ENCODE assay signal across 8 mouse cellular contexts in the genomic region with DNA sequence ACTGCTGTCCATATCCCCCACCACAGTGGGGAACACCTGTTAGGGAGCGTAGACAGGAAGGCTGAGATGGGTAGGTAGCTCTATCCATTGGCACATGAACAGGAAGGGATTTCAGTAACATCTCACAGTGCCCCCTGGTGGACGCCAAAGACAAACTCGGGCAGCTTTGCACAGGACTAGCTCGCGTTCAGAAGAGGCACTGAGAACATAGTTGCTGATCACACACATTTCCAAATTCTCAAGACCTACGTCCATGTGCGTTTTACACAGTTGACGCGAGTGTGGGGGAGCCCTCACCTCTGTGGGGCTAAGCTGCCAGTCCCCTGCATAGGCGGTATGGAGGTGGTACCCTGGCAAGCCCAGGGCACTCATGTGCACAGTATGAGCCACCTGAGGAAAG. TPM values are rescaled to one million over a fixed set of nuclear protein-coding genes. Genes with fewer than 3 reads are reported as not detected.
A peak's percentile ranks its signal among the peaks of the same experiment; 100 is the strongest.
DNase-seq lines count a peak whose midpoint lies in the region; ATAC-seq and TF ChIP-seq lines count a peak whose summit lies in the region.

No protein-coding gene starts in this region.

- H3K4me3 ChIP-seq in bone marrow, adult 2 months (replicated peaks; ENCODE audit: control insufficient read depth, low read depth, low read length), result no peak overlapping the region
- peak overlapping the region; percentile 52; the same call in 1 of the 2 replicates for H3K4me3 ChIP-seq in embryonic facial prominence, embryonic 14.5 days (ENCODE audit: low read depth, low read length)
- H3K4me3 ChIP-seq in kidney, embryonic 14.5 days (ENCODE audit: low read length), result peak overlapping the region; percentile 3; the same call in 1 of the 2 replicates
- 0 out of 2 replicates have a peak overlapping the region, but pooled peaks have one; percentile 57 for H3K4me3 ChIP-seq in limb, embryonic 14.5 days (replicated peaks; ENCODE audit: low read length)
- H3K4me3 ChIP-seq in midbrain, embryonic 16.5 days (ENCODE audit: low read depth, low read length), result peak overlapping the region; percentile 60

- DNase-seq in A20 (ENCODE audit: low read depth, low spot score), result peak; percentile 87
- peak; percentile 88 for DNase-seq in embryonic facial prominence, embryonic 14.5 days (ENCODE audit: low spot score)
- DNase-seq in heart, adult 8-10 months (ENCODE audit: low spot score), result peak; percentile 86
- peak; percentile 81 for DNase-seq in limb, embryonic 14.5 days (ENCODE audit: low spot score)
- DNase-seq in spleen, postnatal 10 days (ENCODE audit: low spot score in 2 of 2), result peak; percentile 80 to 91

- no peaks in the 10 kb centered on the region for H3K27me3 ChIP-seq in embryonic facial prominence, embryonic 14.5 days (replicated peaks; ENCODE audit: control insufficient read depth, insufficient read depth, low read length)
- H3K27me3 ChIP-seq in kidney, embryonic 14.5 days (ENCODE audit: control insufficient read depth, insufficient read depth, low read length), result no peaks in the 10 kb centered on the region
- H3K27me3 ChIP-seq in limb, embryonic 14.5 days (ENCODE audit: control insufficient read depth, insufficient read depth, low read length), result no peaks in the 10 kb centered on the region
- H3K27me3 ChIP-seq in midbrain, embryonic 16.5 days (ENCODE audit: control insufficient read depth, insufficient read depth, low read depth, low read length), result no peaks in the 10 kb centered on the region

- WGBS in bone marrow, adult 2 months, result 10% methylated on average over 10 of the region's 10 CpGs
- 6% methylated on average over 10 of the region's 10 CpGs for WGBS in embryonic facial prominence, embryonic 14.5 days
- WGBS in kidney, embryonic 14.5 days, result 4% methylated on average over 10 of the region's 10 CpGs
- WGBS in limb, embryonic 14.5 days, result 9% methylated on average over 10 of the region's 10 CpGs
- 6% methylated on average over 10 of the region's 10 CpGs for WGBS in midbrain, embryonic 16.5 days

- peak; percentile 88 for TF ChIP-seq CTCF in bone marrow, adult 2 months (IDR thresholded peaks at IDR 0.05; ENCODE audit: control insufficient read depth, insufficient read depth, low read length)

- no peak overlapping the region for H3K27ac ChIP-seq in bone marrow, adult 2 months (ENCODE audit: control insufficient read depth, insufficient read depth, low read depth, low read length, poor library complexity)
- H3K27ac ChIP-seq in embryonic facial prominence, embryonic 14.5 days (replicated peaks; ENCODE audit: low read depth, low read length), result no peak overlapping the region
- H3K27ac ChIP-seq in kidney, embryonic 14.5 days (ENCODE audit: low read depth, low read length), result no peak overlapping the region
- no peak overlapping the region for H3K27ac ChIP-seq in limb, embryonic 14.5 days (replicated peaks; ENCODE audit: low read depth, low read length)
- 0 out of 2 replicates have a peak overlapping the region, but pooled peaks have one; percentile 10 for H3K27ac ChIP-seq in midbrain, embryonic 16.5 days (ENCODE audit: low read length)

- peak overlapping the region; percentile 84 for H3K4me2 ChIP-seq in embryonic facial prominence, embryonic 14.5 days (ENCODE audit: low read depth, low read length)
- H3K4me2 ChIP-seq in kidney, embryonic 14.5 days (replicated peaks; ENCODE audit: low read depth, low read length), result peak overlapping the region; percentile 87
- H3K4me2 ChIP-seq in limb, embryonic 14.5 days (replicated peaks; ENCODE audit: low read depth, low read length, severe bottlenecking), result peak overlapping the region; percentile 92
- H3K4me2 ChIP-seq in midbrain, embryonic 16.5 days (ENCODE audit: low read length), result peak overlapping the region; percentile 73

- H3K9ac ChIP-seq in embryonic facial prominence, embryonic 14.5 days (ENCODE audit: low read depth, low read length), result no peak overlapping the region
- H3K9ac ChIP-seq in kidney, embryonic 14.5 days (ENCODE audit: low read depth, low read length), result no peak overlapping the region
- H3K9ac ChIP-seq in limb, embryonic 14.5 days (ENCODE audit: low read depth, low read length, severe bottlenecking), result no peak overlapping the region
- H3K9ac ChIP-seq in midbrain, embryonic 16.5 days (ENCODE audit: low read depth, low read length), result 0 out of 2 replicates have a peak overlapping the region, but pooled peaks have one; percentile 65

- H3K4me1 ChIP-seq in bone marrow, adult 2 months (ENCODE audit: control insufficient read depth, insufficient read depth, low read length), result peaks cover 3% of the 10 kb centered on the region
- H3K4me1 ChIP-seq in embryonic facial prominence, embryonic 14.5 days (ENCODE audit: control insufficient read depth, insufficient read depth, low read length), result 0 out of 2 replicates have a peak, but pooled peaks cover 8% of the 10 kb centered on the region
- H3K4me1 ChIP-seq in kidney, embryonic 14.5 days (ENCODE audit: control insufficient read depth, insufficient read depth, low read length), result 0 out of 2 replicates have a peak, but pooled peaks cover 5% of the 10 kb centered on the region
- H3K4me1 ChIP-seq in limb, embryonic 14.5 days (ENCODE audit: control insufficient read depth, insufficient read depth, low read length), result peaks cover 8% of the 10 kb centered on the region
- H3K4me1 ChIP-seq in midbrain, embryonic 16.5 days (ENCODE audit: control insufficient read depth, insufficient read depth, low read length), result peaks cover 10% of the 10 kb centered on the region

- ATAC-seq in embryonic facial prominence, embryonic 14.5 days (ENCODE audit: low read depth), result peak; percentile 19; the same call in 1 of the 2 replicates
- ATAC-seq in kidney, embryonic 14.5 days (ENCODE audit: low FRiP score, low TSS enrichment), result peak; percentile 28
- no peak for ATAC-seq in limb, embryonic 14.5 days (ENCODE audit: low FRiP score, low read depth)
- ATAC-seq in midbrain, embryonic 16.5 days, result peak; percentile 26; the same call in 1 of the 2 replicates

- TF ChIP-seq POLR2A in bone marrow, adult 2 months (IDR thresholded peaks at IDR 0.05; ENCODE audit: borderline replicate concordance, control insufficient read depth, low read depth, low read length), result no peak
- TF ChIP-seq POLR2A in limb, embryonic 14.5 days (IDR thresholded peaks at IDR 0.05; ENCODE audit: borderline replicate concordance, extremely low read depth, insufficient read depth, insufficient read length), result no peak

- peaks cover 18% of the 10 kb centered on the region for H3K36me3 ChIP-seq in embryonic facial prominence, embryonic 14.5 days (ENCODE audit: control insufficient read depth, insufficient read depth, low read length)
- peaks cover 18% of the 10 kb centered on the region; the same call in 1 of the 2 replicates for H3K36me3 ChIP-seq in kidney, embryonic 14.5 days (ENCODE audit: control insufficient read depth, insufficient read depth, low read length)
- peaks cover 16% of the 10 kb centered on the region for H3K36me3 ChIP-seq in limb, embryonic 14.5 days (ENCODE audit: control insufficient read depth, insufficient read depth, low read length)
- H3K36me3 ChIP-seq in midbrain, embryonic 16.5 days (ENCODE audit: control insufficient read depth, insufficient read depth, low read length), result peaks cover 9% of the 10 kb centered on the region

- no peaks in the 10 kb centered on the region for H3K9me3 ChIP-seq in embryonic facial prominence, embryonic 14.5 days (ENCODE audit: control insufficient read depth, low read length)
- no peaks in the 10 kb centered on the region for H3K9me3 ChIP-seq in kidney, embryonic 14.5 days (ENCODE audit: control insufficient read depth, low read length)
- H3K9me3 ChIP-seq in limb, embryonic 14.5 days (ENCODE audit: control insufficient read depth, low read length), result no peaks in the 10 kb centered on the region
- H3K9me3 ChIP-seq in midbrain, embryonic 16.5 days (replicated peaks; ENCODE audit: control insufficient read depth, low read length, poor library complexity, severe bottlenecking), result no peaks in the 10 kb centered on the region

RNA-seq across cellular contexts. Expression of a gene that starts 1.4 kb away (rescaled TPM):
- 10.8 and 20.1 TPM in 2 replicates for polyA plus RNA-seq in bone marrow, adult 2 months (2011; ENCODE audit: insufficient read depth, insufficient read length, low replicate concordance, missing spikeins)
- polyA plus RNA-seq in embryonic facial prominence, embryonic 14.5 days (2014; fragmentation: Nextera tagmentation; extraction: Ambion mirVana), result 25.4 and 28.7 TPM in 2 replicates
- 100 to 1,000 TPM in 1 of 4 experiments, 10 to 100 TPM in 3; 94.3 to 111 (median 97.4) TPM for total RNA-seq in heart, adult 8-10 months (2022)
- 31.3 and 36.4 TPM in 2 replicates for polyA plus RNA-seq in kidney, embryonic 14.5 days (2014; fragmentation: Nextera tagmentation; extraction: Ambion mirVana)
- polyA plus RNA-seq in limb, embryonic 14.5 days (2012; rRNA removed), result 26.3 and 29.4 TPM in 2 replicates
- polyA plus RNA-seq in limb, embryonic 14.5 days (2014; fragmentation: Nextera tagmentation; extraction: Ambion mirVana), result 28.6 and 29.2 TPM in 2 replicates
- polyA plus RNA-seq in midbrain, embryonic 16.5 days (2015; fragmentation: Nextera tagmentation; extraction: Ambion mirVana), result 46.8 and 58.3 TPM in 2 replicates

RNA-seq across cellular contexts. Expression of a gene that starts 4.0 kb away (rescaled TPM):
- polyA plus RNA-seq in bone marrow, adult 2 months (2011; ENCODE audit: insufficient read depth, insufficient read length, low replicate concordance, missing spikeins), result 66.3 and 203 TPM in 2 replicates
- 1.9 TPM in 2 replicates for polyA plus RNA-seq in embryonic facial prominence, embryonic 14.5 days (2014; fragmentation: Nextera tagmentation; extraction: Ambion mirVana)
- 1 to 10 TPM; 1.8 to 4.9 (median 1.9) TPM for total RNA-seq in heart, adult 8-10 months (2022)
- 3.5 and 5.7 TPM in 2 replicates for polyA plus RNA-seq in kidney, embryonic 14.5 days (2014; fragmentation: Nextera tagmentation; extraction: Ambion mirVana)
- 4.7 and 8.1 TPM in 2 replicates for polyA plus RNA-seq in limb, embryonic 14.5 days (2012; rRNA removed)
- 1.6 and 1.9 TPM in 2 replicates for polyA plus RNA-seq in limb, embryonic 14.5 days (2014; fragmentation: Nextera tagmentation; extraction: Ambion mirVana)
- polyA plus RNA-seq in midbrain, embryonic 16.5 days (2015; fragmentation: Nextera tagmentation; extraction: Ambion mirVana), result 2.1 and 3.1 TPM in 2 replicates

RNA-seq across cellular contexts. Expression of a gene that starts 7.1 kb away (rescaled TPM):
- 0.80 and 1.0 TPM in 2 replicates for polyA plus RNA-seq in bone marrow, adult 2 months (2011; ENCODE audit: insufficient read depth, insufficient read length, low replicate concordance, missing spikeins)
- 0.15 and 0.17 TPM in 2 replicates for polyA plus RNA-seq in embryonic facial prominence, embryonic 14.5 days (2014; fragmentation: Nextera tagmentation; extraction: Ambion mirVana)
- not detected for total RNA-seq in heart, adult 8-10 months (2022)
- 0.24 and 0.27 TPM in 2 replicates for polyA plus RNA-seq in kidney, embryonic 14.5 days (2014; fragmentation: Nextera tagmentation; extraction: Ambion mirVana)
- 0.04 and 0.06 TPM in 2 replicates for polyA plus RNA-seq in limb, embryonic 14.5 days (2012; rRNA removed)
- polyA plus RNA-seq in limb, embryonic 14.5 days (2014; fragmentation: Nextera tagmentation; extraction: Ambion mirVana), result 0.30 and 0.32 TPM in 2 replicates
- polyA plus RNA-seq in midbrain, embryonic 16.5 days (2015; fragmentation: Nextera tagmentation; extraction: Ambion mirVana), result 0.38 and 0.47 TPM in 2 replicates

RNA-seq across cellular contexts. Expression of a gene that starts 13.3 kb away (rescaled TPM):
- 102 and 317 TPM in 2 replicates for polyA plus RNA-seq in bone marrow, adult 2 months (2011; ENCODE audit: insufficient read depth, insufficient read length, low replicate concordance, missing spikeins)
- polyA plus RNA-seq in embryonic facial prominence, embryonic 14.5 days (2014; fragmentation: Nextera tagmentation; extraction: Ambion mirVana), result 92.7 and 100 TPM in 2 replicates
- total RNA-seq in heart, adult 8-10 months (2022), result 10 to 100 TPM in 2 of 4 experiments, 1 to 10 TPM in 2; 8.2 to 14.4 (median 11.5) TPM
- polyA plus RNA-seq in kidney, embryonic 14.5 days (2014; fragmentation: Nextera tagmentation; extraction: Ambion mirVana), result 30.7 and 32.1 TPM in 2 replicates
- 49.7 and 65.5 TPM in 2 replicates for polyA plus RNA-seq in limb, embryonic 14.5 days (2012; rRNA removed)
- polyA plus RNA-seq in limb, embryonic 14.5 days (2014; fragmentation: Nextera tagmentation; extraction: Ambion mirVana), result 85.7 and 91.4 TPM in 2 replicates
- polyA plus RNA-seq in midbrain, embryonic 16.5 days (2015; fragmentation: Nextera tagmentation; extraction: Ambion mirVana), result 15.9 and 19.3 TPM in 2 replicates

RNA-seq across cellular contexts. Expression of a gene that starts 24.8 kb away (rescaled TPM):
- 4.3 and 5.1 TPM in 2 replicates for polyA plus RNA-seq in bone marrow, adult 2 months (2011; ENCODE audit: insufficient read depth, insufficient read length, low replicate concordance, missing spikeins)
- polyA plus RNA-seq in embryonic facial prominence, embryonic 14.5 days (2014; fragmentation: Nextera tagmentation; extraction: Ambion mirVana), result 11.3 and 14.7 TPM in 2 replicates
- total RNA-seq in heart, adult 8-10 months (2022), result 100 to 1,000 TPM; 193 to 360 (median 253) TPM
- polyA plus RNA-seq in kidney, embryonic 14.5 days (2014; fragmentation: Nextera tagmentation; extraction: Ambion mirVana), result 2.1 and 2.6 TPM in 2 replicates
- 3.3 and 3.9 TPM in 2 replicates for polyA plus RNA-seq in limb, embryonic 14.5 days (2012; rRNA removed)
- 6.0 and 6.3 TPM in 2 replicates for polyA plus RNA-seq in limb, embryonic 14.5 days (2014; fragmentation: Nextera tagmentation; extraction: Ambion mirVana)
- polyA plus RNA-seq in midbrain, embryonic 16.5 days (2015; fragmentation: Nextera tagmentation; extraction: Ambion mirVana), result 15.1 and 20.7 TPM in 2 replicates
